Mouse (Mus musculus) stomach, postnatal 0 days (tissue): Measurements from ENCODE around the gene Phka2.

Experiments
- CTCF ChIP-seq: IDR thresholded peaks from 2 replicates; pipeline ENCODE4 v1.5.1; 2016; ENCODE audit warnings: antibody characterized with exemption, low read depth, mild to moderate bottlenecking, moderate library complexity
- EP300 ChIP-seq: optimal IDR thresholded peaks from 2 replicates; pipeline ENCODE3; 2016; ENCODE audit warnings: antibody characterized with exemption

GRCm38 (mm10) chrX:160471257-160471786 lies 30.6 kb upstream of the Phka2 start:
- no peak for TF ChIP-seq CTCF
- no peak for TF ChIP-seq EP300
